Comparison of ENCODE assay signal across 26 mouse cellular contexts in genomic region chr11:119205738-119206137, GRCm38 (mm10). TPM values are rescaled to one million over a fixed set of nuclear protein-coding genes. Genes with fewer than 3 reads are reported as not detected.
DNase-seq lines count a peak whose midpoint lies in the region; ATAC-seq and TF ChIP-seq lines count a peak whose summit lies in the region.
"Had no signal": no experiment of that assay in that cellular context is flagged by ENCODE, and none has a peak within 500 bp of the region (broad histone marks: within the 10 kb centered on the region; RNA-seq: fewer than 3 reads in every experiment).

No protein-coding gene starts in this region.

- H3K36me3 ChIP-seq in kidney, adult 2 months (ENCODE audit: control insufficient read depth, insufficient read depth, low read length), result no peaks in the 10 kb centered on the region
- peaks cover 36% of the 10 kb centered on the region for H3K36me3 ChIP-seq in kidney, embryonic 15.5 days
- peaks cover 11% of the 10 kb centered on the region; the same call in 1 of the 2 replicates for H3K36me3 ChIP-seq in midbrain, postnatal 0 days (ENCODE audit: insufficient read depth, low read length)
- H3K36me3 ChIP-seq in midbrain, embryonic 13.5 days, result peaks cover 53% of the 10 kb centered on the region
- H3K36me3 ChIP-seq in MEL (ENCODE audit: control insufficient read depth in 1 of 2, insufficient read depth in 2 of 2, low read length in 2 of 2), result no peaks in the 10 kb centered on the region; a peak in 1 of 4 replicates
- no peaks in the 10 kb centered on the region; the same call in none of the 2 replicates for H3K36me3 ChIP-seq in stomach, postnatal 0 days (ENCODE audit: control insufficient read depth, insufficient read depth, low read length)

- no peaks in the 10 kb centered on the region for H3K79me2 ChIP-seq in MEL (ENCODE audit: control insufficient read depth, insufficient read depth, low read length, poor library complexity)

- no peak overlapping the region for H3K4me3 ChIP-seq in kidney, adult 2 months (ENCODE audit: insufficient read depth, low read depth, low read length)
- H3K4me3 ChIP-seq in kidney, embryonic 15.5 days (replicated peaks), result no peak overlapping the region
- H3K4me3 ChIP-seq in midbrain, postnatal 0 days (ENCODE audit: low read depth, low read length), result no peak overlapping the region
- no peak overlapping the region for H3K4me3 ChIP-seq in midbrain, embryonic 13.5 days (replicated peaks)
- no peak overlapping the region for H3K4me3 ChIP-seq in MEL (ENCODE audit: control insufficient read depth in 1 of 2, insufficient read depth in 1 of 2, low read depth in 2 of 2, low read length in 2 of 2)
- H3K4me3 ChIP-seq in stomach, postnatal 0 days (ENCODE audit: low read depth, low read length), result no peak overlapping the region
- no peak overlapping the region for H3K4me3 ChIP-seq in layer of hippocampus, adult 2 months
- H3K4me3 ChIP-seq: embryonic facial prominence, embryonic 10.5 days; hindbrain, embryonic 13.5 days; limb, embryonic 12.5 days; megakaryocyte, embryonic 14.5 days; midbrain, embryonic 15.5 days; myocyte; neural tube, embryonic 13.5 days had no signal

- no peak for TF ChIP-seq EP300 in MEL (IDR thresholded peaks at IDR 0.05; ENCODE audit: low read depth in 1 of 2, low read length in 2 of 2)
- TF ChIP-seq EP300 in stomach, postnatal 0 days (optimal IDR thresholded peaks at IDR 0.05), result no peak

- no peak for ATAC-seq in kidney, embryonic 15.5 days (replicated peaks; ENCODE audit: low FRiP score)
- no peak for ATAC-seq in midbrain, postnatal 0 days (ENCODE audit: low FRiP score)
- no peak for ATAC-seq in midbrain, embryonic 13.5 days
- no peak for ATAC-seq in stomach, postnatal 0 days (ENCODE audit: low FRiP score, low TSS enrichment)
- ATAC-seq: activated CD4-positive, CD25-positive, alpha-beta regulatory T cell, adult 4 months; forebrain, embryonic 16.5 days; midbrain, embryonic 15.5 days; Patski had no signal

- no peak overlapping the region for H3K4me2 ChIP-seq in kidney, embryonic 15.5 days
- H3K4me2 ChIP-seq in midbrain, postnatal 0 days (ENCODE audit: low read depth, low read length, poor library complexity, severe bottlenecking), result no peak overlapping the region
- no peak overlapping the region for H3K4me2 ChIP-seq in midbrain, embryonic 13.5 days (replicated peaks)
- H3K4me2 ChIP-seq in stomach, postnatal 0 days (replicated peaks; ENCODE audit: low read depth), result no peak overlapping the region
- H3K4me2 ChIP-seq: hindbrain, embryonic 13.5 days; limb, embryonic 12.5 days; midbrain, embryonic 15.5 days; neural tube, embryonic 13.5 days had no signal

- TF ChIP-seq CTCF in kidney, adult 2 months (conservative IDR thresholded peaks at IDR 0.05; ENCODE audit: insufficient read depth, insufficient read length, low read depth, low read length), result 0 out of 2 replicates have a peak, but pooled peaks have one; percentile 19
- TF ChIP-seq CTCF in midbrain, postnatal 0 days (IDR thresholded peaks at IDR 0.05), result peak; percentile 12; the same call in 1 of the 2 replicates
- peak in 2 of 3 experiments; percentile 28 to 53; a peak in 4 of 6 replicates for TF ChIP-seq CTCF in MEL (IDR thresholded peaks at IDR 0.05 in 2 of 3, conservative IDR thresholded peaks at IDR 0.05 in 1 of 3; ENCODE audit: control insufficient read depth in 1 of 3, insufficient read depth in 1 of 3, low read depth in 2 of 3, low read length in 3 of 3, poor library complexity in 1 of 3, severe bottlenecking in 1 of 3)
- peak; percentile 41 for TF ChIP-seq CTCF in stomach, postnatal 0 days (IDR thresholded peaks at IDR 0.05; ENCODE audit: low read depth)
- no peak for TF ChIP-seq CTCF in layer of hippocampus, adult 2 months (conservative IDR thresholded peaks at IDR 0.05)

- no peak overlapping the region for H3K9ac ChIP-seq in kidney, embryonic 15.5 days
- H3K9ac ChIP-seq in midbrain, postnatal 0 days (replicated peaks; ENCODE audit: low read length, poor library complexity, severe bottlenecking), result no peak overlapping the region
- no peak overlapping the region for H3K9ac ChIP-seq in midbrain, embryonic 13.5 days (replicated peaks)
- no peak overlapping the region for H3K9ac ChIP-seq in MEL (ENCODE audit: control insufficient read depth, low read depth, low read length, poor library complexity, severe bottlenecking)
- no peak overlapping the region for H3K9ac ChIP-seq in stomach, postnatal 0 days (ENCODE audit: low read length)
- H3K9ac ChIP-seq: hindbrain, embryonic 13.5 days; limb, embryonic 12.5 days; midbrain, embryonic 15.5 days; neural tube, embryonic 13.5 days had no signal

- TF ChIP-seq RAD21 in MEL (IDR thresholded peaks at IDR 0.05; ENCODE audit: low read depth, low read length), result no peak

- H3K9me3 ChIP-seq in kidney, embryonic 15.5 days (replicated peaks), result no peaks in the 10 kb centered on the region
- H3K9me3 ChIP-seq in midbrain, postnatal 0 days (ENCODE audit: low read length), result no peaks in the 10 kb centered on the region
- H3K9me3 ChIP-seq in midbrain, embryonic 13.5 days, result no peaks in the 10 kb centered on the region
- no peaks in the 10 kb centered on the region for H3K9me3 ChIP-seq in MEL (replicated peaks; ENCODE audit: insufficient read depth, low read length)
- no peaks in the 10 kb centered on the region for H3K9me3 ChIP-seq in stomach, postnatal 0 days (ENCODE audit: control insufficient read depth, low read length)
- H3K9me3 ChIP-seq: embryonic facial prominence, embryonic 10.5 days; hindbrain, embryonic 13.5 days; limb, embryonic 12.5 days; midbrain, embryonic 15.5 days; neural tube, embryonic 13.5 days had no signal

- TF ChIP-seq POLR2A in kidney, adult 2 months (IDR thresholded peaks at IDR 0.05; ENCODE audit: low read depth, low read length), result no peak
- no peak for TF ChIP-seq POLR2A in MEL (IDR thresholded peaks at IDR 0.05; ENCODE audit: control insufficient read depth in 1 of 2, insufficient read depth in 1 of 2, low read depth in 1 of 2, low read length in 2 of 2, poor library complexity in 1 of 2)

- WGBS in kidney, adult 2 months, result 86% methylated on average over 10 of the region's 10 CpGs
- WGBS in kidney, embryonic 15.5 days, result 85% methylated on average over 10 of the region's 10 CpGs
- WGBS in midbrain, postnatal 0 days, result 87% methylated on average over 10 of the region's 10 CpGs
- WGBS in midbrain, embryonic 13.5 days, result 88% methylated on average over 10 of the region's 10 CpGs
- 88% methylated on average over 10 of the region's 10 CpGs for WGBS in stomach, postnatal 0 days

- no peak overlapping the region for H3K27ac ChIP-seq in kidney, adult 2 months (ENCODE audit: insufficient read depth, low read depth, low read length)
- no peak overlapping the region for H3K27ac ChIP-seq in kidney, embryonic 15.5 days
- no peak overlapping the region for H3K27ac ChIP-seq in midbrain, postnatal 0 days (ENCODE audit: low read depth, low read length)
- no peak overlapping the region for H3K27ac ChIP-seq in midbrain, embryonic 13.5 days
- no peak overlapping the region for H3K27ac ChIP-seq in MEL (ENCODE audit: control insufficient read depth, low read depth, low read length)
- H3K27ac ChIP-seq in stomach, postnatal 0 days (replicated peaks), result no peak overlapping the region
- no peak overlapping the region for H3K27ac ChIP-seq in layer of hippocampus, adult 2 months
- H3K27ac ChIP-seq: embryonic facial prominence, embryonic 10.5 days; hindbrain, embryonic 13.5 days; limb, embryonic 12.5 days; midbrain, embryonic 15.5 days; neural tube, embryonic 13.5 days had no signal

- no peaks in the 10 kb centered on the region for H3K27me3 ChIP-seq in kidney, adult 2 months (replicated peaks; ENCODE audit: control insufficient read depth, insufficient read depth, low read length)
- H3K27me3 ChIP-seq in kidney, embryonic 15.5 days, result no peaks in the 10 kb centered on the region
- no peaks in the 10 kb centered on the region for H3K27me3 ChIP-seq in midbrain, postnatal 0 days (ENCODE audit: insufficient read depth, low read length)
- H3K27me3 ChIP-seq in midbrain, embryonic 13.5 days, result no peaks in the 10 kb centered on the region
- no peaks in the 10 kb centered on the region for H3K27me3 ChIP-seq in MEL (ENCODE audit: control insufficient read depth in 1 of 2, insufficient read depth in 2 of 2, low read length in 2 of 2)
- H3K27me3 ChIP-seq in stomach, postnatal 0 days (ENCODE audit: control insufficient read depth, insufficient read depth, low read length), result no peaks in the 10 kb centered on the region
- H3K27me3 ChIP-seq: hindbrain, embryonic 13.5 days; limb, embryonic 12.5 days; midbrain, embryonic 15.5 days; neural tube, embryonic 13.5 days; Patski had no signal

- no peaks in the 10 kb centered on the region for H3K4me1 ChIP-seq in kidney, adult 2 months (ENCODE audit: control insufficient read depth, insufficient read depth, low read length)
- peaks cover 17% of the 10 kb centered on the region for H3K4me1 ChIP-seq in kidney, embryonic 15.5 days
- H3K4me1 ChIP-seq in midbrain, postnatal 0 days (ENCODE audit: insufficient read depth, low read length), result no peaks in the 10 kb centered on the region
- H3K4me1 ChIP-seq in midbrain, embryonic 13.5 days (replicated peaks), result peaks cover 20% of the 10 kb centered on the region
- no peaks in the 10 kb centered on the region for H3K4me1 ChIP-seq in MEL (ENCODE audit: control insufficient read depth in 1 of 2, insufficient read depth in 2 of 2, low read length in 2 of 2)
- H3K4me1 ChIP-seq in stomach, postnatal 0 days (replicated peaks; ENCODE audit: control insufficient read depth, insufficient read depth), result peaks cover 5% of the 10 kb centered on the region
- H3K4me1 ChIP-seq: megakaryocyte, embryonic 14.5 days had no signal

- no peak for DNase-seq in kidney, adult 2 months
- DNase-seq in midbrain, postnatal 0 days (ENCODE audit: low spot score), result no peak
- no peak for DNase-seq in MEL (ENCODE audit: low read depth, low spot score)
- DNase-seq in stomach, postnatal 0 days (ENCODE audit: low spot score), result no peak
- no peak for DNase-seq in layer of hippocampus, adult 2 months (ENCODE audit: low spot score in 2 of 2)
- DNase-seq: adrenal gland, postnatal 10 days; cerebellum, adult 8-10 months; gastrocnemius, postnatal 36 days; kidney, postnatal 36 days; lung, postnatal 36 days; right cerebral cortex, adult 18-20 months; right cerebral cortex, postnatal 4 days; thymus, adult 2 months had no signal

RNA-seq across cellular contexts. Expression of gene Tbc1d16, which starts 22.6 kb away (rescaled TPM):
- polyA plus RNA-seq in kidney, adult 2 months (2012; rRNA removed), result 25.2 and 31.5 TPM in 2 replicates
- polyA plus RNA-seq in kidney, embryonic 15.5 days (2015; fragmentation: Nextera tagmentation; extraction: Ambion mirVana), result 12.8 and 15.0 TPM in 2 replicates
- 152 and 156 TPM in 2 replicates for total RNA-seq in midbrain, postnatal 0 days (2014; rRNA removed)
- polyA plus RNA-seq in midbrain, postnatal 0 days (2015; fragmentation: Nextera tagmentation; extraction: Ambion mirVana), result 43.1 and 43.5 TPM in 2 replicates
- 50.0 and 53.1 TPM in 2 replicates for polyA plus RNA-seq in midbrain, embryonic 13.5 days (2015; fragmentation: Nextera tagmentation; extraction: Ambion mirVana)
- total RNA-seq in MEL (2012; rRNA removed), result 12.0 and 13.6 TPM in 2 replicates
- polyA plus RNA-seq in MEL (2012; ENCODE audit: insufficient read depth in 1 of 2, insufficient read length in 2 of 2, low read depth in 1 of 2, low replicate concordance in 2 of 2, missing spikeins in 1 of 2), result 10 to 100 TPM in 1 of 2 experiments, not detected in 1; 19.2 TPM
- polyA plus RNA-seq in stomach, postnatal 0 days (2015; fragmentation: Nextera tagmentation; extraction: Ambion mirVana), result 4.8 and 6.3 TPM in 2 replicates
- total RNA-seq in layer of hippocampus, adult 2 months (2021), result 10 to 100 TPM; 44.0 to 44.1 TPM

RNA-seq across cellular contexts. Expression of gene Ccdc40, which starts 22.6 kb away (rescaled TPM):
- polyA plus RNA-seq in kidney, adult 2 months (2012; rRNA removed), result 0.27 and 0.30 TPM in 2 replicates
- polyA plus RNA-seq in kidney, embryonic 15.5 days (2015; fragmentation: Nextera tagmentation; extraction: Ambion mirVana), result 4.6 and 6.5 TPM in 2 replicates
- 13.3 and 22.7 TPM in 2 replicates for total RNA-seq in midbrain, postnatal 0 days (2014; rRNA removed)
- polyA plus RNA-seq in midbrain, postnatal 0 days (2015; fragmentation: Nextera tagmentation; extraction: Ambion mirVana), result 10.3 and 13.3 TPM in 2 replicates
- polyA plus RNA-seq in midbrain, embryonic 13.5 days (2015; fragmentation: Nextera tagmentation; extraction: Ambion mirVana), result 17.6 and 18.1 TPM in 2 replicates
- total RNA-seq in MEL (2012; rRNA removed), result 0.46 and 0.92 TPM in 2 replicates
- polyA plus RNA-seq in MEL (2012; ENCODE audit: insufficient read depth in 1 of 2, insufficient read length in 2 of 2, low read depth in 1 of 2, low replicate concordance in 2 of 2, missing spikeins in 1 of 2), result 1 to 10 TPM in 1 of 2 experiments, not detected in 1; 1.9 TPM
- polyA plus RNA-seq in stomach, postnatal 0 days (2015; fragmentation: Nextera tagmentation; extraction: Ambion mirVana), result 0.92 and 1.2 TPM in 2 replicates
- total RNA-seq in layer of hippocampus, adult 2 months (2021), result 1 to 10 TPM; 2.8 to 4.1 TPM
- total RNA-seq: gastrocnemius, postnatal 36 days; heart, postnatal 25 days had no signal
